Comparison of ENCODE assay signal across 19 mouse cellular contexts in the genomic region with DNA sequence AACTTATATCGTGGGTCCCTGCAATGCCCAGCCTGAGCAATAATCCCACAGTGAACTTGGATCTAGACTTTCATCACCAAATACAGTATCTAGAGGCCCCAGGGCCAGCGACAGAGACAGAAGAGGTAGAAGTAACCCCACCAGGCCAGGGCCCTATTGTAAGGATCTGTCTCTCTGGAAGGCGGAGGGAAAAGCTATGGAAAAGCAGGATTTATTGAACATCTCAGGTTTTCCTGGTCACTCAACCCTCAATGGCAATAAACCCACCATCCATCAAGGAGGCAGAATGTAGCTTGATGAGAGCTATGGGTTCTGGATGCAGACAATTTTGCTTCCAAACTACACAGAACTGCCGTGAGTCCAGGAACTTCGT. TPM values are rescaled to one million over a fixed set of nuclear protein-coding genes. Genes with fewer than 3 reads are reported as not detected.
A peak's percentile ranks its signal among the peaks of the same experiment; 100 is the strongest.
DNase-seq lines count a peak whose midpoint lies in the region; TF ChIP-seq lines count a peak whose summit lies in the region.
"Had no signal": no experiment of that assay in that cellular context is flagged by ENCODE, and none has a peak within 500 bp of the region (broad histone marks: within the 10 kb centered on the region; RNA-seq: fewer than 3 reads in every experiment).

No protein-coding gene starts in this region.

- H3K36me3 ChIP-seq in heart, embryonic 10.5 days = no peaks in the 10 kb centered on the region
- peaks cover 0 to 20% of the 10 kb centered on the region in 2 experiments; a peak in 2 of 4 replicates for H3K36me3 ChIP-seq in MEL (ENCODE audit: control insufficient read depth in 1 of 2, insufficient read depth in 2 of 2, low read length in 2 of 2)
- no peaks in the 10 kb centered on the region for H3K36me3 ChIP-seq in thymus, adult 2 months (ENCODE audit: control insufficient read depth, insufficient read depth, low read length)
- H3K36me3 ChIP-seq: embryonic facial prominence, embryonic 10.5 days; embryonic facial prominence, embryonic 12.5 days; forebrain, embryonic 15.5 days; G1E had no signal

- no peak for TF ChIP-seq RAD21 in MEL (IDR thresholded peaks at IDR 0.05; ENCODE audit: low read depth, low read length)

- no peak for TF ChIP-seq CTCF in MEL (IDR thresholded peaks at IDR 0.05 in 2 of 3, conservative IDR thresholded peaks at IDR 0.05 in 1 of 3; ENCODE audit: control insufficient read depth in 1 of 3, insufficient read depth in 1 of 3, low read depth in 2 of 3, low read length in 3 of 3, poor library complexity in 1 of 3, severe bottlenecking in 1 of 3)
- no peak for TF ChIP-seq CTCF in thymus, adult 2 months (IDR thresholded peaks at IDR 0.05; ENCODE audit: borderline replicate concordance, control insufficient read depth, extremely low read depth, insufficient read depth, low read length, poor library complexity)

- H3K79me2 ChIP-seq in MEL (ENCODE audit: control insufficient read depth, insufficient read depth, low read length, poor library complexity) = no peaks in the 10 kb centered on the region

- H3K27me3 ChIP-seq in heart, embryonic 10.5 days (ENCODE audit: insufficient read depth, poor library complexity, severe bottlenecking) = no peaks in the 10 kb centered on the region
- H3K27me3 ChIP-seq in MEL (ENCODE audit: control insufficient read depth in 1 of 2, insufficient read depth in 2 of 2, low read length in 2 of 2) = no peaks in the 10 kb centered on the region
- no peaks in the 10 kb centered on the region for H3K27me3 ChIP-seq in thymus, adult 2 months (ENCODE audit: control insufficient read depth, insufficient read depth, low read length)
- H3K27me3 ChIP-seq: CH12.LX; embryonic facial prominence, embryonic 12.5 days; forebrain, embryonic 15.5 days had no signal

- peaks cover 4% of the 10 kb centered on the region; the same call in 1 of the 2 replicates for H3K4me1 ChIP-seq in heart, embryonic 10.5 days
- H3K4me1 ChIP-seq in MEL (ENCODE audit: control insufficient read depth in 1 of 2, insufficient read depth in 2 of 2, low read length in 2 of 2) = peaks cover 11 to 25% of the 10 kb centered on the region in 2 experiments
- H3K4me1 ChIP-seq in thymus, adult 2 months (replicated peaks; ENCODE audit: control insufficient read depth, insufficient read depth, low read length) = peaks cover 25% of the 10 kb centered on the region
- H3K4me1 ChIP-seq: embryonic facial prominence, embryonic 10.5 days; embryonic facial prominence, embryonic 12.5 days; forebrain, embryonic 13.5 days; forebrain, embryonic 15.5 days had no signal

- no peak overlapping the region for H3K4me3 ChIP-seq in heart, embryonic 10.5 days
- H3K4me3 ChIP-seq in MEL (ENCODE audit: control insufficient read depth in 1 of 2, insufficient read depth in 1 of 2, low read depth in 2 of 2, low read length in 2 of 2) = no peak overlapping the region
- H3K4me3 ChIP-seq in thymus, adult 2 months (ENCODE audit: control insufficient read depth, insufficient read depth, low read length) = no peak overlapping the region
- H3K4me3 ChIP-seq: embryonic facial prominence, embryonic 10.5 days; embryonic facial prominence, embryonic 12.5 days; forebrain, embryonic 13.5 days; forebrain, embryonic 15.5 days had no signal

- whole genome bisulfite sequencing in heart, embryonic 10.5 days = 68% methylated on average over 5 of the region's 5 CpGs
- 77% methylated on average over 5 of the region's 5 CpGs for WGBS in thymus, adult 2 months

- H3K27ac ChIP-seq in heart, embryonic 10.5 days = no peak overlapping the region
- H3K27ac ChIP-seq in MEL (ENCODE audit: control insufficient read depth, low read depth, low read length) = no peak overlapping the region
- no peak overlapping the region for H3K27ac ChIP-seq in thymus, adult 2 months (ENCODE audit: control insufficient read depth, insufficient read depth, low read length)
- H3K27ac ChIP-seq: embryonic facial prominence, embryonic 10.5 days; embryonic facial prominence, embryonic 12.5 days; forebrain, embryonic 13.5 days; forebrain, embryonic 15.5 days had no signal

- no peak for TF ChIP-seq EP300 in MEL (IDR thresholded peaks at IDR 0.05; ENCODE audit: low read depth in 1 of 2, low read length in 2 of 2)

- no peak for TF ChIP-seq POLR2A in MEL (IDR thresholded peaks at IDR 0.05; ENCODE audit: control insufficient read depth in 1 of 2, insufficient read depth in 1 of 2, low read depth in 1 of 2, low read length in 2 of 2, poor library complexity in 1 of 2)
- TF ChIP-seq POLR2A in thymus, adult 2 months (IDR thresholded peaks at IDR 0.05; ENCODE audit: control insufficient read depth, extremely low read depth, insufficient read depth, low read length, poor library complexity) = no peak

- H3K9ac ChIP-seq in MEL (ENCODE audit: control insufficient read depth, low read depth, low read length, poor library complexity, severe bottlenecking) = peak overlapping the region; percentile 9; the same call in 1 of the 2 replicates
- H3K9ac ChIP-seq: embryonic facial prominence, embryonic 12.5 days; forebrain, embryonic 13.5 days; forebrain, embryonic 15.5 days; forebrain, postnatal 0 days had no signal

- peak; percentile 53 for DNase-seq in heart, adult 11 months
- DNase-seq in heart, embryonic 10.5 days (ENCODE audit: low spot score) = no peak
- peak; percentile 5 for DNase-seq in urinary bladder, adult 2 months (ENCODE audit: low spot score)
- no peak for DNase-seq in urinary bladder, postnatal 14 days (ENCODE audit: low spot score)
- DNase-seq in MEL (ENCODE audit: low read depth, low spot score) = no peak
- DNase-seq in thymus, adult 2 months = no peak
- DNase-seq in Muller cell, postnatal 12 days (ENCODE audit: inconsistent ontology term) = no peak
- DNase-seq: adrenal gland, adult 8-10 months; cerebellum, adult 11-12 months had no signal

- no peaks in the 10 kb centered on the region for H3K9me3 ChIP-seq in heart, embryonic 10.5 days
- no peaks in the 10 kb centered on the region for H3K9me3 ChIP-seq in MEL (replicated peaks; ENCODE audit: insufficient read depth, low read length)
- H3K9me3 ChIP-seq: embryonic facial prominence, embryonic 10.5 days; embryonic facial prominence, embryonic 12.5 days; forebrain, embryonic 13.5 days; forebrain, embryonic 15.5 days had no signal

TF ChIP-seq in MEL, 35 proteins besides CTCF, POLR2A, EP300 and RAD21:
- TF ChIP-seq TCF12 (IDR thresholded peaks at IDR 0.05; ENCODE audit: low read depth, low read length) (no peak), SMC3 (IDR thresholded peaks at IDR 0.05; ENCODE audit: low read depth, low read length) (no peak), MAZ (IDR thresholded peaks at IDR 0.05; ENCODE audit: low read depth, low read length) (no peak), ZMIZ1 (IDR thresholded peaks at IDR 0.05; ENCODE audit: low read depth, low read length) (no peak), BHLHE40 (IDR thresholded peaks at IDR 0.05; ENCODE audit: borderline replicate concordance, low read depth, low read length) (no peak), MAFK (IDR thresholded peaks at IDR 0.05; ENCODE audit: borderline replicate concordance, low read depth, low read length) (no peak), CHD1 (IDR thresholded peaks at IDR 0.05; ENCODE audit: low read depth, low read length) (no peak), MEF2A (IDR thresholded peaks at IDR 0.05; ENCODE audit: extremely low read depth, insufficient replicate concordance, low read depth, low read length, poor library complexity, severe bottlenecking) (no peak), MYC (IDR thresholded peaks at IDR 0.05; ENCODE audit: low read depth, low read length) (no peak), MYB (IDR thresholded peaks at IDR 0.05; ENCODE audit: low read depth, low read length) (no peak), HCFC1 (IDR thresholded peaks at IDR 0.05; ENCODE audit: low read depth, low read length) (no peak), SIN3A (IDR thresholded peaks at IDR 0.05; ENCODE audit: low read length) (no peak), JUND (IDR thresholded peaks at IDR 0.05; ENCODE audit: low read depth, low read length) (no peak), NELFE (IDR thresholded peaks at IDR 0.05; ENCODE audit: low read depth, low read length) (no peak), TBP (IDR thresholded peaks at IDR 0.05; ENCODE audit: low read depth, low read length) (no peak), POLR2AphosphoS2 (IDR thresholded peaks at IDR 0.05; ENCODE audit: low read length) (no peak)

RNA-seq across cellular contexts. Expression of gene Kcnip1, which starts 9.6 kb away (rescaled TPM):
- polyA plus RNA-seq in heart, embryonic 10.5 days (2016; fragmentation: Nextera tagmentation; extraction: Ambion mirVana) = 0.33 and 1.8 TPM in 2 replicates
- 0.76 and 1.2 TPM in 2 replicates for polyA plus RNA-seq in urinary bladder, adult 2 months (2012; rRNA removed)
- total RNA-seq in MEL (2012; rRNA removed) = 0.04 TPM in 1 of 2 replicates, not detected in the other
- under 1 TPM in 1 of 2 experiments, not detected in 1; 0.06 TPM for polyA plus RNA-seq in MEL (2012; ENCODE audit: insufficient read depth in 1 of 2, insufficient read length in 2 of 2, low read depth in 1 of 2, low replicate concordance in 2 of 2, missing spikeins in 1 of 2)
- 0.12 and 0.13 TPM in 2 replicates for polyA plus RNA-seq in thymus, adult 2 months (2012; rRNA removed)
- polyA plus RNA-seq: activated CD4-positive, CD25-positive, alpha-beta regulatory T cell, adult 4 months; C2C12; G1E; Patski had no signal

RNA-seq across cellular contexts. Expression of gene Kcnmb1, which starts 39.8 kb away (rescaled TPM):
- polyA plus RNA-seq in heart, embryonic 10.5 days (2016; fragmentation: Nextera tagmentation; extraction: Ambion mirVana) = 6.9 and 10.2 TPM in 2 replicates
- 35.2 and 43.3 TPM in 2 replicates for polyA plus RNA-seq in urinary bladder, adult 2 months (2012; rRNA removed)
- 0.42 and 0.85 TPM in 2 replicates for total RNA-seq in MEL (2012; rRNA removed)
- under 1 TPM in 1 of 2 experiments, not detected in 1; 0.15 TPM for polyA plus RNA-seq in MEL (2012; ENCODE audit: insufficient read depth in 1 of 2, insufficient read length in 2 of 2, low read depth in 1 of 2, low replicate concordance in 2 of 2, missing spikeins in 1 of 2)
- 0.45 and 0.50 TPM in 2 replicates for polyA plus RNA-seq in thymus, adult 2 months (2012; rRNA removed)
- polyA plus RNA-seq: G1E, Patski had no signal

RNA-seq across cellular contexts. Expression of gene Lcp2, which starts 44.1 kb away (rescaled TPM):
- 1.3 and 2.4 TPM in 2 replicates for polyA plus RNA-seq in heart, embryonic 10.5 days (2016; fragmentation: Nextera tagmentation; extraction: Ambion mirVana)
- polyA plus RNA-seq in urinary bladder, adult 2 months (2012; rRNA removed) = 4.0 and 5.0 TPM in 2 replicates
- 52.3 and 55.7 TPM in 2 replicates for total RNA-seq in MEL (2012; rRNA removed)
- 10 to 100 TPM; 66.4 to 70.0 TPM for polyA plus RNA-seq in MEL (2012; ENCODE audit: insufficient read depth in 1 of 2, insufficient read length in 2 of 2, low read depth in 1 of 2, low replicate concordance in 2 of 2, missing spikeins in 1 of 2)
- polyA plus RNA-seq in thymus, adult 2 months (2012; rRNA removed) = 153 TPM in 2 replicates
- polyA plus RNA-seq: C2C12, Patski had no signal

Comparison
In these comparisons a context has a peak if more than half of its experiments do, and no peak if none do; other contexts are left out.
1. DNase-seq: peak in heart, adult 11 months (single experiment) and urinary bladder, adult 2 months (single experiment); none in heart, embryonic 10.5 days (single experiment), urinary bladder, postnatal 14 days (single experiment), MEL (single experiment), thymus, adult 2 months (single experiment) and Muller cell, postnatal 12 days (single experiment).
2. RNA of gene Lcp2, which starts 44.1 kb away (polyA plus RNA-seq): 153 TPM in thymus, adult 2 months and 66.4 to 70.0 TPM in MEL; 4.0 to 5.0 TPM in urinary bladder, adult 2 months and 1.3 to 2.4 TPM in heart, embryonic 10.5 days; every median in the first group is over 10 times any median in the second.